Mouse (Mus musculus): Measurements from ENCODE around the gene Psme2b.

DNA sequence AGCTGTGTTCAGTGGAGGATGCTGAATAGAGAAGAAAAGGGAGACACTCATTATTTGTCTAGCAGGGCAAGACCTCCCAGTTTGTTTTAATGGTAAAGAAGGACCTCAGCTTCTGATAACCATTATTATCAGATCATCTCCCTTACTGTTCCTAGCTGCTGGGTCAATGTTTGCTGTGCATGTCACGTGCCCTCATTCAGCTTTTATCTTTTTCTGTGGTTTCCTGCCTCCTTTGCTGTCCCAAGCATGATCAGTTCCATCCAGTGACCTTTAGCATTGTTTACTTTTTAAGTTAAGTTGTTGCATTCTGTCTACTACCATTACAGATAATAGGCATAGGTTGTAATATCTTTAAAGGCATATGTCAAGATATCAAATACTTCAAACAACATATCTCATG is 37.5 kb downstream of the Psme2b start:
- no peak for TF ChIP-seq CTCF (conservative IDR thresholded peaks at IDR 0.05; ENCODE audit: low read length)
- TF ChIP-seq NANOG (IDR thresholded peaks at IDR 0.05; ENCODE audit: borderline replicate concordance, low read length): no peak

Data from E14TG2a.4 (cell line).